Mouse (Mus musculus) olfactory bulb, adult 2 months (tissue): ENCODE data around the gene Gm45753.

Source experiments
- CTCF ChIP-seq: fragments of 200-500 bp; IDR thresholded peaks from 2 replicates; pipeline ENCODE4 v1.5.1; 2012; ENCODE audit warnings: low read depth, mild to moderate bottlenecking, low read length, moderate library complexity; ENCODE audit not compliant: insufficient read depth
- POLR2A ChIP-seq: fragments of 200-500 bp; IDR thresholded peaks from 2 replicates; pipeline ENCODE4 v1.6.1; 2012; ENCODE audit warnings: mild to moderate bottlenecking, low read depth, low read length, moderate library complexity; ENCODE audit not compliant: insufficient read depth

GRCm38 (mm10) chr8:45308366-45308765 is at the start of gene Gm45753:
- no peak for TF ChIP-seq CTCF
- no peak for TF ChIP-seq POLR2A
